Mouse (Mus musculus): ENCODE measurements at regions not wholly inside any gene's neighbourhood (a gene's known extent, or its start where the extent isn't known, plus 50 kb on each side); places are given as distances from the start of the nearest gene placed in this dataset.

- no peak for DNase-seq
Observed at GRCm38 (mm10) chr11:111450811-111451494, 385.0 kb downstream of the Kcnj2 start.

GRCm38 (mm10) chr11:111460046-111460445 is 394.1 kb downstream of the Kcnj2 start:
- no peak for DNase-seq

GRCm38 (mm10) chr11:111484981-111485380 is 419.0 kb downstream of the Kcnj2 start:
- DNase-seq, result no peak

GRCm38 (mm10) chr11:111512471-111512870 is 446.5 kb downstream of the Kcnj2 start:
- no peak for DNase-seq

GRCm38 (mm10) chr11:111522716-111523115 is 456.8 kb downstream of the Kcnj2 start:
- no peak for DNase-seq

GRCm38 (mm10) chr11:111523465-111523864 is 457.5 kb downstream of the Kcnj2 start:
- DNase-seq, result peak; percentile 38

- no peak for DNase-seq
Observed at GRCm38 (mm10) chr11:111526010-111526742, 460.2 kb downstream of the Kcnj2 start.

GRCm38 (mm10) chr11:111529591-111529990 is 463.6 kb downstream of the Kcnj2 start:
- DNase-seq, result no peak

- no peak for DNase-seq
Observed at GRCm38 (mm10) chr11:111530912-111531311, 464.9 kb downstream of the Kcnj2 start.

GRCm38 (mm10) chr11:111532457-111532856 is 466.5 kb downstream of the Kcnj2 start:
- no peak for DNase-seq

GRCm38 (mm10) chr11:111536040-111536836 is 470.3 kb downstream of the Kcnj2 start:
- DNase-seq, result peak; percentile 6

- peak; percentile 27 for DNase-seq
Observed at GRCm38 (mm10) chr11:111537654-111538053, 471.7 kb downstream of the Kcnj2 start.

GRCm38 (mm10) chr11:111539960-111540359 is 474.0 kb downstream of the Kcnj2 start:
- no peak for DNase-seq

- DNase-seq, result no peak
Observed at GRCm38 (mm10) chr11:111545291-111545690, 479.3 kb downstream of the Kcnj2 start.

- DNase-seq, result no peak
Observed at GRCm38 (mm10) chr11:111555131-111555530, 489.2 kb downstream of the Kcnj2 start.

GRCm38 (mm10) chr11:111555615-111556014 is 489.7 kb downstream of the Kcnj2 start:
- no peak for DNase-seq

GRCm38 (mm10) chr11:111558302-111559140 is 492.6 kb downstream of the Kcnj2 start:
- no peak for DNase-seq

GRCm38 (mm10) chr11:111563171-111563570 is 497.2 kb downstream of the Kcnj2 start:
- DNase-seq, result no peak

GRCm38 (mm10) chr11:111568041-111568440 is 502.1 kb downstream of the Kcnj2 start:
- DNase-seq, result no peak

- DNase-seq, result no peak
Observed at GRCm38 (mm10) chr11:111568876-111569275, 502.9 kb downstream of the Kcnj2 start.

- DNase-seq, result no peak
Observed at GRCm38 (mm10) chr11:111577883-111578282, 511.9 kb downstream of the Kcnj2 start.

GRCm38 (mm10) chr11:111582980-111583379 is 517.0 kb downstream of the Kcnj2 start:
- DNase-seq, result no peak

GRCm38 (mm10) chr11:111583606-111584005 is 517.6 kb downstream of the Kcnj2 start:
- no peak for DNase-seq
